Mouse (Mus musculus) heart, postnatal 0 days (tissue): ENCODE measurements around the gene Actc1.

Experiments
- CTCF ChIP-seq: IDR thresholded peaks from 2 replicates; pipeline ENCODE4 v1.5.1; 2016; ENCODE audit warnings: antibody characterized with exemption, control low read depth, low read depth
- EP300 ChIP-seq: IDR thresholded peaks from 2 replicates; pipeline ENCODE4 v1.6.1; 2016; ENCODE audit warnings: antibody characterized with exemption, low read depth

DNA sequence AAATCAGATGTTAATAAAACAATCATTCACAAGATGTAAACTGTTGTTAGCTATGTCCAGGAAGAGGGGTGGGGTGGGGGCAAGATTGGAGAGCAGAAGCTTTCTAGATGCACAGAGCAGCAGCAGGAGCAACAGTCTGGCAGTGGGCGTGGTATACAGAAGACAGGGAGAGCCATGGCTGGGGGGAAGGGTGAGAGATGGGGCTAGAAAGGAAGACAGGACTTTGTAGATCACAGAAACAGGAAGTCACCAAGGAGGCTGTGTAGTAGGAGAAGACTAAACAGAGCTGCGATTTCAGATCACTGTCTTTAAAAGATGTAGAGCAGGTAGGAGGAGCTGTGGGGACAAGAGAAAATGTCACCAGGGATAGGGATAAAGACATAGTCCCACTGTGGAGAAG is 21.1 kb downstream of the Actc1 start:
- TF ChIP-seq EP300 (no peak), CTCF (no peak)
